Mouse (Mus musculus) embryo, embryonic 10.5 days (tissue): ENCODE measurements at regions not wholly inside any gene's neighbourhood (a gene's known extent, or its start where the extent isn't known, plus 50 kb on each side); places are given as distances from the start of the nearest gene placed in this dataset.
"Not testable (repeated sequence)": the region's sequence is repeated elsewhere in the genome, so short reads cannot be mapped to it uniquely, and the experiment has no call there.

Experiments
- DNase-seq: peaks from one replicate; pipeline ENCODE4 v3.0.0-alpha.2; 2015; ENCODE audit warnings: low spot score

- DNase-seq: peak; percentile 59
Observed at GRCm38 (mm10) chr15:89730320-89730719, 111.3 kb downstream of the Syt10 start.

- DNase-seq: no peak
Observed at GRCm38 (mm10) chr15:89724356-89724755, 117.3 kb downstream of the Syt10 start.

- no peak for DNase-seq
Observed at GRCm38 (mm10) chr15:89697221-89697620, 105.5 kb upstream of the Rabl2 start.

- no peak for DNase-seq
Observed at GRCm38 (mm10) chr15:89676366-89676765, 84.6 kb upstream of the Rabl2 start.

GRCm38 (mm10) chr15:89656558-89656957 lies 64.8 kb upstream of the Rabl2 start:
- not testable (repeated sequence) for DNase-seq
